Mouse (Mus musculus): ENCODE data around the gene Mkrn2os. TPM values are rescaled to one million over a fixed set of nuclear protein-coding genes. Genes with fewer than 3 reads are reported as not detected.
"Not testable (repeated sequence)": the region's sequence is repeated elsewhere in the genome, so short reads cannot be mapped to it uniquely, and the experiment has no call there.

Mkrn2os gene
- 0.49 and 0.74 TPM in 2 replicates for polyA plus RNA-seq (2015; fragmentation: Nextera tagmentation; extraction: Ambion mirVana)

- H3K27ac ChIP-seq = no peak within 1 kb of the TSS
- H3K27me3 ChIP-seq (replicated peaks) = no peaks in the 10 kb centered on the region
- WGBS = 68% methylated on average over 5 of the region's 5 CpGs
- no peaks in the 10 kb centered on the region for H3K36me3 ChIP-seq (replicated peaks)
- no peak within 1 kb of the TSS for H3K9ac ChIP-seq
- H3K4me1 ChIP-seq = no peaks in the 10 kb centered on the region
- no peak for ATAC-seq (replicated peaks)
- no peaks in the 10 kb centered on the region for H3K9me3 ChIP-seq
- no peak within 1 kb of the TSS for H3K4me2 ChIP-seq
- no peak within 1 kb of the TSS for H3K4me3 ChIP-seq
Observed at GRCm38 (mm10) chr6:115592458-115592857, at the start of gene Mkrn2os. TSS of gene Mkrn2os (minus strand) at chr6:115592576.

- not testable (repeated sequence) for H3K27ac ChIP-seq; H3K4me1 ChIP-seq; H3K9ac ChIP-seq; H3K27me3 ChIP-seq (replicated peaks); ATAC-seq (replicated peaks); H3K9me3 ChIP-seq; H3K4me3 ChIP-seq; H3K4me2 ChIP-seq
- peaks cover 31% of the 10 kb centered on the region for H3K36me3 ChIP-seq (replicated peaks)
- 97% methylated on average over 7 of the region's 7 CpGs for WGBS
Observed at GRCm38 (mm10) chr6:115638188-115638587, 45.8 kb upstream of the Mkrn2os start.

- Histone ChIP-seq H3K9me3 (no peaks in the 10 kb centered on the region), H3K4me3 (no peak overlapping the region), H3K9ac (no peak overlapping the region), H3K4me2 (no peak overlapping the region), H3K27ac (no peak overlapping the region), H3K4me1 (no peaks in the 10 kb centered on the region), H3K27me3 (replicated peaks) (no peaks in the 10 kb centered on the region), H3K36me3 (replicated peaks) (peaks cover 54% of the 10 kb centered on the region)
- WGBS = 98% methylated on average over 2 of the region's 2 CpGs
- no peak for ATAC-seq (replicated peaks)
Observed at GRCm38 (mm10) chr6:115634015-115634414, 41.6 kb upstream of the Mkrn2os start.

GRCm38 (mm10) chr6:115631056-115631795 lies 38.9 kb upstream of the Mkrn2os start:
- Histone ChIP-seq H3K27ac (no peak overlapping the region), H3K4me2 (no peak overlapping the region), H3K36me3 (replicated peaks) (peaks cover 57% of the 10 kb centered on the region), H3K4me1 (no peaks in the 10 kb centered on the region), H3K27me3 (replicated peaks) (no peaks in the 10 kb centered on the region), H3K9ac (no peak overlapping the region), H3K4me3 (no peak overlapping the region), H3K9me3 (no peaks in the 10 kb centered on the region)
- 92% methylated on average over 3 of the region's 3 CpGs for WGBS
- no peak for ATAC-seq (replicated peaks)

- H3K4me1 ChIP-seq = no peaks in the 10 kb centered on the region
- no peaks in the 10 kb centered on the region for H3K27me3 ChIP-seq (replicated peaks)
- no peak overlapping the region for H3K27ac ChIP-seq
- no peaks in the 10 kb centered on the region for H3K9me3 ChIP-seq
- H3K4me3 ChIP-seq = no peak overlapping the region
- H3K36me3 ChIP-seq (replicated peaks) = peaks cover 66% of the 10 kb centered on the region
- 91% methylated on average over 5 of the region's 5 CpGs for WGBS
- H3K4me2 ChIP-seq = no peak overlapping the region
- ATAC-seq (replicated peaks) = no peak
- no peak overlapping the region for H3K9ac ChIP-seq
Observed at GRCm38 (mm10) chr6:115626121-115626520, 33.7 kb upstream of the Mkrn2os start.

GRCm38 (mm10) chr6:115620942-115621341 lies 28.6 kb upstream of the Mkrn2os start:
- no peak overlapping the region for H3K4me2 ChIP-seq
- no peak overlapping the region for H3K27ac ChIP-seq
- H3K4me3 ChIP-seq = no peak overlapping the region
- peaks cover 89% of the 10 kb centered on the region for H3K36me3 ChIP-seq (replicated peaks)
- no peak for ATAC-seq (replicated peaks)
- no peaks in the 10 kb centered on the region for H3K4me1 ChIP-seq
- no peak overlapping the region for H3K9ac ChIP-seq
- no peaks in the 10 kb centered on the region for H3K9me3 ChIP-seq
- H3K27me3 ChIP-seq (replicated peaks) = no peaks in the 10 kb centered on the region
- WGBS = 87% methylated on average over 1 of the region's 1 CpGs

GRCm38 (mm10) chr6:115619818-115620217 lies 27.4 kb upstream of the Mkrn2os start:
- H3K4me2 ChIP-seq = no peak overlapping the region
- no peak overlapping the region for H3K27ac ChIP-seq
- WGBS = 94% methylated on average over 10 of the region's 10 CpGs
- H3K36me3 ChIP-seq (replicated peaks) = peaks cover 86% of the 10 kb centered on the region
- no peak for ATAC-seq (replicated peaks)
- H3K4me3 ChIP-seq = no peak overlapping the region
- H3K4me1 ChIP-seq = no peaks in the 10 kb centered on the region
- no peaks in the 10 kb centered on the region for H3K9me3 ChIP-seq
- H3K27me3 ChIP-seq (replicated peaks) = no peaks in the 10 kb centered on the region
- H3K9ac ChIP-seq = no peak overlapping the region

GRCm38 (mm10) chr6:115615983-115616382 lies 23.6 kb upstream of the Mkrn2os start:
- H3K27ac ChIP-seq = no peak overlapping the region
- no peak overlapping the region for H3K4me2 ChIP-seq
- no peaks in the 10 kb centered on the region for H3K27me3 ChIP-seq (replicated peaks)
- no peaks in the 10 kb centered on the region for H3K4me1 ChIP-seq
- H3K9ac ChIP-seq = no peak overlapping the region
- H3K4me3 ChIP-seq = no peak overlapping the region
- 90% methylated on average over 3 of the region's 3 CpGs for WGBS
- H3K9me3 ChIP-seq = no peaks in the 10 kb centered on the region
- H3K36me3 ChIP-seq (replicated peaks) = peaks cover 68% of the 10 kb centered on the region
- no peak for ATAC-seq (replicated peaks)

GRCm38 (mm10) chr6:115613793-115614192 lies 21.4 kb upstream of the Mkrn2os start:
- no peak for ATAC-seq (replicated peaks)
- Histone ChIP-seq H3K9ac (no peak overlapping the region), H3K4me3 (no peak overlapping the region), H3K36me3 (replicated peaks) (peaks cover 53% of the 10 kb centered on the region), H3K4me1 (no peaks in the 10 kb centered on the region), H3K27me3 (replicated peaks) (no peaks in the 10 kb centered on the region), H3K4me2 (no peak overlapping the region), H3K9me3 (no peaks in the 10 kb centered on the region), H3K27ac (no peak overlapping the region)

- Histone ChIP-seq H3K4me1 (no peaks in the 10 kb centered on the region), H3K27ac (no peak overlapping the region), H3K9ac (no peak overlapping the region), H3K27me3 (replicated peaks) (no peaks in the 10 kb centered on the region), H3K4me3 (no peak overlapping the region), H3K36me3 (replicated peaks) (peaks cover 22% of the 10 kb centered on the region), H3K4me2 (no peak overlapping the region), H3K9me3 (no peaks in the 10 kb centered on the region)
- no peak for ATAC-seq (replicated peaks)
- 97% methylated on average over 5 of the region's 5 CpGs for WGBS
Observed at GRCm38 (mm10) chr6:115610301-115610700, 17.9 kb upstream of the Mkrn2os start.

- Histone ChIP-seq H3K9me3 (no peaks in the 10 kb centered on the region), H3K27ac (no peak overlapping the region), H3K4me1 (no peaks in the 10 kb centered on the region), H3K4me2 (no peak overlapping the region), H3K4me3 (no peak overlapping the region), H3K36me3 (replicated peaks) (peaks cover 14% of the 10 kb centered on the region), H3K9ac (no peak overlapping the region), H3K27me3 (replicated peaks) (no peaks in the 10 kb centered on the region)
- no peak for ATAC-seq (replicated peaks)
- WGBS = 75% methylated on average over 3 of the region's 3 CpGs
Observed at GRCm38 (mm10) chr6:115609121-115609520, 16.7 kb upstream of the Mkrn2os start.

- no peak for ATAC-seq (replicated peaks)
- Histone ChIP-seq H3K4me2 (no peak overlapping the region), H3K27me3 (replicated peaks) (no peaks in the 10 kb centered on the region), H3K4me3 (no peak overlapping the region), H3K9ac (no peak overlapping the region), H3K4me1 (peaks cover 11% of the 10 kb centered on the region), H3K9me3 (no peaks in the 10 kb centered on the region), H3K27ac (no peak overlapping the region), H3K36me3 (replicated peaks) (peaks cover 3% of the 10 kb centered on the region)
- WGBS = 65% methylated on average over 4 of the region's 4 CpGs
Observed at GRCm38 (mm10) chr6:115607429-115607828, 15.1 kb upstream of the Mkrn2os start.

GRCm38 (mm10) chr6:115606461-115606860 lies 14.1 kb upstream of the Mkrn2os start:
- Histone ChIP-seq H3K9ac (no peak overlapping the region), H3K4me1 (peaks cover 13% of the 10 kb centered on the region), H3K4me2 (no peak overlapping the region), H3K36me3 (replicated peaks) (peaks cover 3% of the 10 kb centered on the region), H3K27me3 (replicated peaks) (no peaks in the 10 kb centered on the region), H3K9me3 (no peaks in the 10 kb centered on the region), H3K4me3 (no peak overlapping the region), H3K27ac (no peak overlapping the region)
- ATAC-seq (replicated peaks) = no peak
- 90% methylated on average over 1 of the region's 1 CpGs for WGBS

All from midbrain, embryonic 15.5 days (tissue).